Mouse (Mus musculus) CH12.LX (cell line): ENCODE data around the gene Ccdc88b. TPM values are rescaled to one million over a fixed set of nuclear protein-coding genes. Genes with fewer than 3 reads are reported as not detected.

ENCODE experiments used
- DNase-seq: peaks from one replicate; pipeline ENCODE4 v3.0.0-alpha.2; 2013; ENCODE audit errors: extremely low read depth
- H3K27ac ChIP-seq: 2 replicates; pipeline ENCODE4 v1.5.1; 2012; ENCODE audit warnings: low read depth, mild to moderate bottlenecking, control low read depth, moderate library complexity; ENCODE audit not compliant: insufficient read depth
- H3K27me3 ChIP-seq: replicated peaks from 2 replicates; pipeline ENCODE3; 2012; ENCODE audit warnings: inconsistent platforms
- H3K36me3 ChIP-seq, 2 experiments: replicated peaks in 1 of 2; 2 replicates each; pipeline versions ENCODE3 to v1.6.1; 2012; ENCODE audit warnings: inconsistent platforms in 1 of 2, low read length in 1 of 2, mild to moderate bottlenecking in 1 of 2, mixed read lengths in 1 of 2, moderate library complexity in 1 of 2; ENCODE audit not compliant: control insufficient read depth in 1 of 2, insufficient read depth in 1 of 2
- H3K4me1 ChIP-seq, 2 experiments: 2 replicates each; pipeline ENCODE4 v1.6.1; 2012; ENCODE audit warnings: inconsistent platforms in 1 of 2, moderate library complexity in 1 of 2; ENCODE audit not compliant: insufficient read depth in 2 of 2, control insufficient read depth in 1 of 2
- H3K4me2 ChIP-seq: 2 replicates; pipeline ENCODE4 v1.6.1; 2012; ENCODE audit warnings: low read depth, mild to moderate bottlenecking, control low read depth; ENCODE audit not compliant: poor library complexity, insufficient read depth, severe bottlenecking
- H3K4me3 ChIP-seq, 3 experiments: fragments of 150-350 bp in 1 of 3; sonication (generic) in 1 of 3; replicated peaks in 1 of 3; 2 replicates each; pipeline versions ENCODE3 to v1.5.1; 2011 to 2012; ENCODE audit warnings: low read depth in 2 of 3, low read length in 2 of 3, mild to moderate bottlenecking in 2 of 3, moderate library complexity in 2 of 3, control low read depth in 1 of 3, improper control_type of control experiment in 1 of 3, inconsistent platforms in 1 of 3, mixed read lengths in 1 of 3; ENCODE audit not compliant: poor library complexity in 1 of 3
- H3K79me2 ChIP-seq: replicated peaks from 2 replicates; pipeline ENCODE4 v1.6.1; 2012; ENCODE audit warnings: mild to moderate bottlenecking, moderate library complexity; ENCODE audit not compliant: control insufficient read depth, poor library complexity, insufficient read depth, severe bottlenecking; ENCODE audit errors: extremely low read depth
- H3K9ac ChIP-seq: 2 replicates; pipeline ENCODE4 v1.6.1; 2012; ENCODE audit warnings: low read depth, mild to moderate bottlenecking, control low read depth, moderate library complexity; ENCODE audit not compliant: insufficient read depth
- H3K9me3 ChIP-seq: replicated peaks from 2 replicates; pipeline ENCODE3; 2012; ENCODE audit warnings: low read length, inconsistent platforms, mixed read lengths
- CHD2 ChIP-seq: IDR thresholded peaks from 2 replicates; pipeline ENCODE4 v1.6.1; 2011; ENCODE audit warnings: low read length, improper control_type of control experiment
- ELF1 ChIP-seq: IDR thresholded peaks from 2 replicates; pipeline ENCODE4 v1.6.1; 2014; ENCODE audit warnings: low read depth, mild to moderate bottlenecking, inconsistent platforms, low read length, improper control_type of control experiment
- EP300 ChIP-seq: IDR thresholded peaks from 2 replicates; pipeline ENCODE4 v1.6.1; 2011; ENCODE audit warnings: low read length, improper control_type of control experiment
- ETS1 ChIP-seq: conservative IDR thresholded peaks from 2 replicates; pipeline ENCODE4 v1.6.1; 2012; ENCODE audit warnings: low read depth, mild to moderate bottlenecking, inconsistent platforms, low read length, improper control_type of control experiment, moderate library complexity
- HCFC1 ChIP-seq: IDR thresholded peaks from 2 replicates; pipeline ENCODE4 v1.6.1; 2012; ENCODE audit warnings: low read depth, mild to moderate bottlenecking, inconsistent platforms, low read length, improper control_type of control experiment
- IRF4 ChIP-seq: IDR thresholded peaks from 2 replicates; pipeline ENCODE4 v1.6.1; 2014; ENCODE audit warnings: low read depth, mild to moderate bottlenecking, inconsistent platforms, low read length, improper control_type of control experiment
- JUN ChIP-seq: IDR thresholded peaks from 2 replicates; pipeline ENCODE4 v1.6.1; 2011; ENCODE audit warnings: low read depth, mild to moderate bottlenecking, low read length, improper control_type of control experiment, moderate library complexity; ENCODE audit not compliant: insufficient read depth
- MAFK ChIP-seq: IDR thresholded peaks from 2 replicates; pipeline ENCODE4 v1.6.1; 2011; ENCODE audit warnings: low read length, improper control_type of control experiment; ENCODE audit not compliant: insufficient replicate concordance
- MAX ChIP-seq: IDR thresholded peaks from 2 replicates; pipeline ENCODE4 v1.6.1; 2011; ENCODE audit warnings: low read length, improper control_type of control experiment
- MXI1 ChIP-seq: IDR thresholded peaks from 2 replicates; pipeline ENCODE4 v1.6.1; 2011; ENCODE audit warnings: mild to moderate bottlenecking, low read depth, low read length, improper control_type of control experiment
- NELFE ChIP-seq: IDR thresholded peaks from 2 replicates; pipeline ENCODE4 v1.6.1; 2011; ENCODE audit warnings: low read depth, low read length, improper control_type of control experiment
- NRF1 ChIP-seq: IDR thresholded peaks from 2 replicates; pipeline ENCODE4 v1.6.1; 2014; ENCODE audit warnings: low read depth, mild to moderate bottlenecking, inconsistent platforms, low read length, improper control_type of control experiment, moderate library complexity
- PAX5 ChIP-seq: IDR thresholded peaks from 2 replicates; pipeline ENCODE4 v1.6.1; 2012; ENCODE audit warnings: low read length, inconsistent platforms, mixed read lengths
- POLR2A ChIP-seq: IDR thresholded peaks from 2 replicates; pipeline ENCODE4 v1.6.1; 2011; ENCODE audit warnings: low read depth, mild to moderate bottlenecking, improper control_type of control experiment, low read length
- POLR2AphosphoS2 ChIP-seq: IDR thresholded peaks from 2 replicates; pipeline ENCODE4 v1.6.1; 2011; ENCODE audit warnings: low read depth, low read length, improper control_type of control experiment
- RCOR1 ChIP-seq: conservative IDR thresholded peaks from 2 replicates; pipeline ENCODE4 v1.6.1; 2012; ENCODE audit warnings: low read depth, mild to moderate bottlenecking, inconsistent platforms, low read length, improper control_type of control experiment
- SIN3A ChIP-seq: IDR thresholded peaks from 2 replicates; pipeline ENCODE4 v1.6.1; 2012; ENCODE audit warnings: low read length, improper control_type of control experiment, inconsistent platforms
- SMC3 ChIP-seq: IDR thresholded peaks from 2 replicates; pipeline ENCODE4 v1.6.1; 2011; ENCODE audit warnings: low read depth, low read length, improper control_type of control experiment
- TBP ChIP-seq: conservative IDR thresholded peaks from 2 replicates; pipeline ENCODE4 v1.6.1; 2011; ENCODE audit warnings: low read depth, low read length, improper control_type of control experiment
- TCF12 ChIP-seq: IDR thresholded peaks from 2 replicates; pipeline ENCODE4 v1.6.1; 2014; ENCODE audit warnings: low read depth, mild to moderate bottlenecking, inconsistent platforms, low read length, improper control_type of control experiment
- UBTF ChIP-seq: IDR thresholded peaks from 2 replicates; pipeline ENCODE4 v1.6.1; 2012; ENCODE audit warnings: low read depth, mild to moderate bottlenecking, inconsistent platforms, low read length, improper control_type of control experiment, moderate library complexity
- USF2 ChIP-seq: conservative IDR thresholded peaks from 2 replicates; pipeline ENCODE4 v1.6.1; 2011; ENCODE audit warnings: low read depth, low read length, improper control_type of control experiment
- ZC3H11A ChIP-seq: IDR thresholded peaks from 2 replicates; pipeline ENCODE4 v1.6.1; 2012; ENCODE audit warnings: low read depth, mild to moderate bottlenecking, inconsistent platforms, low read length, improper control_type of control experiment
- ZKSCAN1 ChIP-seq: IDR thresholded peaks from 2 replicates; pipeline ENCODE4 v1.6.1; 2012; ENCODE audit warnings: low read depth, inconsistent platforms, low read length, improper control_type of control experiment, borderline replicate concordance
- ZMIZ1 ChIP-seq: IDR thresholded peaks from 2 replicates; pipeline ENCODE4 v1.6.1; 2012; ENCODE audit warnings: low read depth, mild to moderate bottlenecking, inconsistent platforms, low read length, improper control_type of control experiment
- dilution Hi-C: fragments of 300-500 bp; cut with MboI; formaldehyde crosslinking; loops from 2 replicates; pipeline ENCODE4 v1.14.3; 2020; ENCODE audit warnings: low sequenced_read_pairs; ENCODE audit not compliant: extremely low pct_unique_long_range_greater_than_20kb, extremely low pct_ligation_motif_present
- in situ Hi-C: fragments of 300-500 bp; cut with MboI; formaldehyde crosslinking; loops from 3 replicates; pipeline ENCODE4 v1.14.3; 2019; ENCODE audit warnings: low sequenced_read_pairs, low pct_ligation_motif_present, low pct_unique_long_range_greater_than_20kb, mixed read lengths
- polyA plus RNA-seq: library from polyadenylated mRNA; unstranded; fragments of >175 nt; gene quantifications from 2 replicates; pipeline ENCODE4 v1.2.1, GENCODE M21; 2012; ENCODE audit warnings: low read depth; ENCODE audit not compliant: insufficient read length
- total RNA-seq, 2 experiments: library from RNA; depleted of rRNA; stranded (reverse); fragments of 300-350 nt in 1 of 2; fragments of >200 nt in 1 of 2; gene quantifications; 2 replicates each; pipeline ENCODE4 v1.2.3; 2012 to 2014

Ccdc88b gene
- total and polyA plus RNA-seq, 3 experiments = 20.5 to 76.4 (median 53.0) TPM

GRCm38 (mm10) chr19:6842353-6842752 is 15.7 kb downstream of the Ccdc88b start:
- Histone ChIP-seq H3K9ac (no peak overlapping the region), H3K4me1 (peaks cover 9 to 46% of the 10 kb centered on the region in 2 experiments), H3K27ac (no peak overlapping the region), H3K79me2 (no peaks in the 10 kb centered on the region), H3K4me3 (no peak overlapping the region), H3K9me3 (no peaks in the 10 kb centered on the region), H3K36me3 (peaks cover 37 to 66% of the 10 kb centered on the region in 2 experiments), H3K4me2 (no peak overlapping the region), H3K27me3 (no peaks in the 10 kb centered on the region)
- DNase-seq = no peak
- in situ Hi-C loops = no loop called here
- no peak for TF ChIP-seq ZKSCAN1
- TF ChIP-seq TCF12 = no peak
- no peak for TF ChIP-seq POLR2A
- no peak for TF ChIP-seq ZMIZ1
- TF ChIP-seq PAX5 = no peak
- TF ChIP-seq ZC3H11A = no peak
- TF ChIP-seq NELFE = no peak
- TF ChIP-seq ETS1 = no peak
- no peak for TF ChIP-seq SIN3A
- TF ChIP-seq NRF1 = no peak
- no peak for TF ChIP-seq MAFK
- dilution Hi-C loops = no loop called here

GRCm38 (mm10) chr19:6841292-6841597 is 16.8 kb downstream of the Ccdc88b start:
- Histone ChIP-seq H3K27me3 (no peaks in the 10 kb centered on the region), H3K79me2 (no peaks in the 10 kb centered on the region), H3K4me3 (no peak overlapping the region), H3K9ac (no peak overlapping the region), H3K36me3 (peaks cover 36 to 66% of the 10 kb centered on the region in 2 experiments), H3K4me1 (peaks cover 9 to 42% of the 10 kb centered on the region in 2 experiments), H3K9me3 (no peaks in the 10 kb centered on the region), H3K4me2 (no peak overlapping the region), H3K27ac (no peak overlapping the region)
- no peak for DNase-seq
- no peak for TF ChIP-seq ZKSCAN1
- TF ChIP-seq UBTF = no peak
- TF ChIP-seq NELFE = no peak
- no peak for TF ChIP-seq EP300
- no peak for TF ChIP-seq MAX
- TF ChIP-seq USF2 = no peak
- no peak for TF ChIP-seq ZC3H11A
- TF ChIP-seq POLR2A = no peak
- TF ChIP-seq CHD2 = no peak
- no peak for TF ChIP-seq JUN
- TF ChIP-seq POLR2AphosphoS2 = no peak
- TF ChIP-seq ELF1 = no peak
- no peak for TF ChIP-seq MXI1
- TF ChIP-seq IRF4 = no peak
- TF ChIP-seq SIN3A = no peak
- no peak for TF ChIP-seq RCOR1
- no peak for TF ChIP-seq SMC3
- no peak for TF ChIP-seq HCFC1
- no peak for TF ChIP-seq TBP
- dilution Hi-C loops (no loop called here), in situ Hi-C loops (no loop called here)
